18 mouse cellular contexts compared by ENCODE assay signal in the genomic region with DNA sequence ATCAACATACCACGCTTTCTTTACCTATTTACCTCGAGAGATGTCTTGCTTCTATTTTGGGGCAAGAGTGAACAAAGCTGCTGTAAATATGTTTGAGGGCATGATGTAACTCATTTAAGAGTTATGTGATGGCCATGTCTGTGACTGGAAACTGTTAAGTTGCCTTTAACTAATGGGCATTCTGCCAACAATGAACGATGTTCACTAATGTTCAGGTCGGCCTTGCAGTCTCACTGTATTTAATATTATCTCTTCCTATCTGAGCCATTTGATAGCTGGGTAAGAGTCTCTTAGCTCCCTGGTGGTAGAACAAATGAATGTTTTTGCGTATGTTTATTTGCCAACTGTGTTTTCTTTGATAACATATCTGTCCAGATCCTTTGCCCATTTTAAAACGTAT.
"Had no signal": no experiment of that assay in that cellular context is flagged by ENCODE, and none has a peak within 500 bp of the region (broad histone marks: within the 10 kb centered on the region; RNA-seq: fewer than 3 reads in every experiment).

No protein-coding gene starts in this region.

- H3K27me3 ChIP-seq: liver, embryonic 15.5 days; midbrain, embryonic 15.5 days; neural tube, embryonic 12.5 days had no signal

- H3K4me2 ChIP-seq: lung, embryonic 15.5 days; midbrain, embryonic 11.5 days; midbrain, embryonic 13.5 days; midbrain, embryonic 15.5 days; neural tube, embryonic 12.5 days had no signal

- H3K27ac ChIP-seq: liver, embryonic 15.5 days; lung, embryonic 15.5 days; macrophage; midbrain, embryonic 13.5 days; midbrain, embryonic 15.5 days; neural tube, embryonic 12.5 days had no signal

- H3K4me3 ChIP-seq: liver, embryonic 15.5 days; lung, embryonic 15.5 days; midbrain, embryonic 13.5 days; midbrain, embryonic 15.5 days; neural tube, embryonic 12.5 days had no signal

- ATAC-seq: liver, postnatal 0 days; lung, postnatal 0 days; midbrain, embryonic 13.5 days; midbrain, embryonic 15.5 days had no signal

- H3K9me3 ChIP-seq: liver, embryonic 15.5 days; lung, embryonic 15.5 days; midbrain, embryonic 13.5 days; midbrain, embryonic 15.5 days; neural tube, embryonic 12.5 days had no signal

- H3K36me3 ChIP-seq: liver, embryonic 15.5 days; lung, embryonic 15.5 days; midbrain, embryonic 13.5 days; midbrain, embryonic 15.5 days; neural tube, embryonic 12.5 days had no signal

- DNase-seq: liver, postnatal 0 days; lung, adult 2 months; lung, postnatal 14 days; lung, postnatal 36 days; right cerebral cortex, postnatal 25 days; right cerebral cortex, postnatal 4 days; spleen, adult 18-20 months; thymus, adult 18-20 months; thymus, postnatal 25 days; thymus, postnatal 4 days had no signal

- H3K9ac ChIP-seq: liver, embryonic 15.5 days; liver, postnatal 0 days; lung, embryonic 15.5 days; midbrain, embryonic 13.5 days; midbrain, embryonic 15.5 days; neural tube, embryonic 12.5 days had no signal
